Mouse (Mus musculus): ENCODE results near the gene Myrfl. TPM values are rescaled to one million over a fixed set of nuclear protein-coding genes. Genes with fewer than 3 reads are reported as not detected.

The Myrfl gene
- polyA plus RNA-seq, 1 experiment from 2014 or later: 0.09 TPM

DNA sequence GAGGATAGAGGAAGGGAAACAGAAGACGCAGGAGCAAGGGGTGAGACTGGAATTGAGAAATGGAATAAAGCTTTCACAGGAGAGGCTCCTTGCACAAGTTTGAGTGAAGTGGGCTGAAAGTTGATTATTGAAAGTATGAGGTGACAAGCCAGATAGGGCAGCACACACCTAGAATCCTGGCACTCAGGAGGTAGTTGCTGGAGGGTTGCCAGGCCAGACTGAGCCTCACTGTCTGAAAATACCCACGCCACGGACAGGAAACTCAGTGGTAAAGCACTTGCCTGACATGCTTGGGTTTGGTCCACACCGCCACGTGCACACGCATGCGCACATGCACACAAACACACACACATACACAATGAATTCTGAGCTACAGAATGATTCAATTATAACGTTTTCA, 118.8 kb downstream of the Myrfl start:
- Histone ChIP-seq H3K36me3 (ENCODE audit: control insufficient read depth, insufficient read depth) (no peaks in the 10 kb centered on the region), H3K4me2 (ENCODE audit: low read length) (no peak overlapping the region), H3K4me3 (replicated peaks; ENCODE audit: low read length) (no peak overlapping the region), H3K27ac (ENCODE audit: low read length) (no peak overlapping the region), H3K9ac (replicated peaks; ENCODE audit: low read depth, low read length) (no peak overlapping the region), H3K27me3 (replicated peaks; ENCODE audit: control insufficient read depth, insufficient read depth, low read length) (no peaks in the 10 kb centered on the region), H3K4me1 (replicated peaks; ENCODE audit: control insufficient read depth, insufficient read depth, low read length) (no peaks in the 10 kb centered on the region), H3K9me3 (ENCODE audit: control insufficient read depth, low read length) (no peaks in the 10 kb centered on the region)
- WGBS: 92% methylated on average over 8 of the region's 8 CpGs
- ATAC-seq: no peak

DNA sequence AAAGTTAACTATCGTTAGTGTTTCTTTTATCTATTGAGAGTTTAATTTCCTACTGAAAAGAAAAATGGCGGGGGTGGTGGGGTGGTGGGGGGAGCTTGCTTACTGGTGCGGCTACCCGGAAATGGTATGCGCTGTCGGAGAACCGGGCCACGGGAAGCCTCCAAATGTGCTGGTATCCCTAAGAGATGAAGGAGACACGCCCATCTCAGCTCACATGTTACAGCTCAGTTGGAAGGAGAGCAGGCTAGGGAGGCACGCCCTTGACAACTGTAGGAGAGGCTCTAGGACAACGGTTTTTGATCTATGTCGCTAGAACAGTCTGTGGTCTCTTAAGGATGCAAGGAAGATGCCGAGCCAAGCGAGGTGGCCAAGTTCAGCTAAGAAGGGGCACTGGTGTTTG, 119.9 kb downstream of the Myrfl start:
- Histone ChIP-seq H3K4me2 (ENCODE audit: low read length) (no peak overlapping the region), H3K9me3 (ENCODE audit: control insufficient read depth, low read length) (no peaks in the 10 kb centered on the region), H3K4me1 (replicated peaks; ENCODE audit: control insufficient read depth, insufficient read depth, low read length) (no peaks in the 10 kb centered on the region), H3K36me3 (ENCODE audit: control insufficient read depth, insufficient read depth) (no peaks in the 10 kb centered on the region), H3K27me3 (replicated peaks; ENCODE audit: control insufficient read depth, insufficient read depth, low read length) (no peaks in the 10 kb centered on the region), H3K27ac (ENCODE audit: low read length) (no peak overlapping the region), H3K4me3 (replicated peaks; ENCODE audit: low read length) (no peak overlapping the region), H3K9ac (replicated peaks; ENCODE audit: low read depth, low read length) (no peak overlapping the region)
- no peak for ATAC-seq
- WGBS: 73% methylated on average over 14 of the region's 14 CpGs

GRCm38 (mm10) chr10:116773846-116774750, 122.6 kb downstream of the Myrfl start:
- Histone ChIP-seq H3K36me3 (ENCODE audit: control insufficient read depth, insufficient read depth) (no peaks in the 10 kb centered on the region), H3K27ac (ENCODE audit: low read length) (no peak overlapping the region), H3K4me3 (replicated peaks; ENCODE audit: low read length) (no peak overlapping the region), H3K9me3 (ENCODE audit: control insufficient read depth, low read length) (no peaks in the 10 kb centered on the region), H3K4me1 (replicated peaks; ENCODE audit: control insufficient read depth, insufficient read depth, low read length) (no peaks in the 10 kb centered on the region), H3K4me2 (ENCODE audit: low read length) (no peak overlapping the region), H3K27me3 (replicated peaks; ENCODE audit: control insufficient read depth, insufficient read depth, low read length) (no peaks in the 10 kb centered on the region), H3K9ac (replicated peaks; ENCODE audit: low read depth, low read length) (no peak overlapping the region)
- 55% methylated on average over 15 of the region's 15 CpGs for WGBS
- ATAC-seq: no peak

DNA sequence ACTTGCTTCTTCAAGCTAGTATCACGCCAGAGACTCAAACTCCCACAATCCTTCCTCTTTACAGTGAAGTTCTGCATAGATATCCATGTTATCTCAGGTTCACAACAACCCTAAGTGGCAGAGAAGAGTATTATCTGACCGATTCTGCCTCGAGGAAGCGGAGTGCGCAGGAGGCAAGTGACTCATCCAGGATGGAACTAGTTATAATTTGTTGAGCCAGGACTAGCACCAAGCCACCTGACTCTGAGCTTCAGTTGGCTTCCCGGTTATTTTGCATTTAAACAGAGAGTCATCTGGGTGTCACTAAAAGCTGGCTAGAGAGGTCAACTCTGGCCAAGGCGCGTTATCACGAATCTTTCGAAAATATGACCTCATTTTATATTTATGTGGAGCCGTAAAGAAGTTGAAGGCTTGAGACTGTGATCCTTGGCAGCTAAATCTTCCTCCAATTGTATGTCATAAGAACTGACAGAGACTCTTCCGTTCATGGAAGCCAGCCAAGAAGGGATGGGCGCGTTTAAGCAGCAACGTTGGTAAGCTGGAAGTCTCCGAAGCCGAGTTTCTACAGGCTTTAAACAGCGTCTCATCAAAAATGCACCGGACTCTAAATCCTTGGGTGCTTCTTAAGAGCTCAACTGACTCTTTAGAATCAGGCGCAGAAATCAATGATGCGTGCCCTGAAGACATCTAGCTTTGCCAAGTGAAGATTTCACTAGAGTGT, 125.3 kb downstream of the Myrfl start:
- H3K36me3 ChIP-seq (ENCODE audit: control insufficient read depth, insufficient read depth): no peaks in the 10 kb centered on the region
- 75% methylated on average over 21 of the region's 21 CpGs for WGBS
- H3K27me3 ChIP-seq (replicated peaks; ENCODE audit: control insufficient read depth, insufficient read depth, low read length): no peaks in the 10 kb centered on the region
- H3K9me3 ChIP-seq (ENCODE audit: control insufficient read depth, low read length): no peaks in the 10 kb centered on the region
- 0 out of 2 replicates have a peak, but pooled peaks have one; percentile 22 for ATAC-seq
- H3K9ac ChIP-seq (replicated peaks; ENCODE audit: low read depth, low read length): no peak overlapping the region
- H3K4me1 ChIP-seq (replicated peaks; ENCODE audit: control insufficient read depth, insufficient read depth, low read length): peaks cover 6% of the 10 kb centered on the region; the same call in 1 of the 2 replicates
- no peak overlapping the region for H3K27ac ChIP-seq (ENCODE audit: low read length)
- H3K4me2 ChIP-seq (ENCODE audit: low read length): no peak overlapping the region
- H3K4me3 ChIP-seq (replicated peaks; ENCODE audit: low read length): no peak overlapping the region

GRCm38 (mm10) chr10:116768642-116769041, 128.1 kb downstream of the Myrfl start:
- 37% methylated on average over 13 of the region's 13 CpGs for WGBS
- ATAC-seq: no peak; the same call in 1 of the 2 replicates
- H3K4me3 ChIP-seq (replicated peaks; ENCODE audit: low read length): no peak overlapping the region
- H3K36me3 ChIP-seq (ENCODE audit: control insufficient read depth, insufficient read depth): no peaks in the 10 kb centered on the region
- no peaks in the 10 kb centered on the region for H3K9me3 ChIP-seq (ENCODE audit: control insufficient read depth, low read length)
- no peak overlapping the region for H3K9ac ChIP-seq (replicated peaks; ENCODE audit: low read depth, low read length)
- peaks cover 6% of the 10 kb centered on the region; the same call in 1 of the 2 replicates for H3K4me1 ChIP-seq (replicated peaks; ENCODE audit: control insufficient read depth, insufficient read depth, low read length)
- H3K27ac ChIP-seq (ENCODE audit: low read length): no peak overlapping the region
- no peaks in the 10 kb centered on the region for H3K27me3 ChIP-seq (replicated peaks; ENCODE audit: control insufficient read depth, insufficient read depth, low read length)
- no peak overlapping the region for H3K4me2 ChIP-seq (ENCODE audit: low read length)

DNA sequence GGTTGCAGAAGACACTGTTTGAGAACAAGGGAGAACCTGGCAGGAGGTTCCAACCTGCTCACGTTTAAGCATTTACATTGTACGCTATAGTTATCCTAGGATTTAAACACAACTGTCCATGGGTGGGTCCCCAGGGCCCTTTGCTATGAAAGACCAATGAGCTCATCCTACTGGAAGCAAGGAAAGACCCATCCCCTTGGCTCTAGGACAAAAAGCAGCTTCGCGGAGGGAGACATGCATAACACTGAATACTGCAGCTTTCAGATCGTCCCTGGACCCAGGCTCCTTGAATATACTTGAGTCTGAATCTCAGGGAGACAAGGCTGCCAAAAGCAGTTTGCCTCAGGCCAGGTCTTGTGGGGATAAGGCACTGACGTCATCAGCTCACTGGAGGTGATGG, 130.2 kb downstream of the Myrfl start:
- no peak overlapping the region for H3K27ac ChIP-seq (ENCODE audit: low read length)
- no peaks in the 10 kb centered on the region for H3K9me3 ChIP-seq (ENCODE audit: control insufficient read depth, low read length)
- H3K4me3 ChIP-seq (replicated peaks; ENCODE audit: low read length): no peak overlapping the region
- no peaks in the 10 kb centered on the region for H3K27me3 ChIP-seq (replicated peaks; ENCODE audit: control insufficient read depth, insufficient read depth, low read length)
- no peak overlapping the region for H3K4me2 ChIP-seq (ENCODE audit: low read length)
- ATAC-seq: no peak
- no peak overlapping the region for H3K9ac ChIP-seq (replicated peaks; ENCODE audit: low read depth, low read length)
- H3K4me1 ChIP-seq (replicated peaks; ENCODE audit: control insufficient read depth, insufficient read depth, low read length): peaks cover 6% of the 10 kb centered on the region; the same call in 1 of the 2 replicates
- H3K36me3 ChIP-seq (ENCODE audit: control insufficient read depth, insufficient read depth): no peaks in the 10 kb centered on the region
- WGBS: 76% methylated on average over 6 of the region's 6 CpGs

GRCm38 (mm10) chr10:116761476-116762068, 135.1 kb downstream of the Myrfl start:
- no peaks in the 10 kb centered on the region for H3K27me3 ChIP-seq (replicated peaks; ENCODE audit: control insufficient read depth, insufficient read depth, low read length)
- H3K36me3 ChIP-seq (ENCODE audit: control insufficient read depth, insufficient read depth): no peaks in the 10 kb centered on the region
- no peaks in the 10 kb centered on the region for H3K4me1 ChIP-seq (replicated peaks; ENCODE audit: control insufficient read depth, insufficient read depth, low read length)
- WGBS: 67% methylated on average over 4 of the region's 4 CpGs
- H3K4me2 ChIP-seq (ENCODE audit: low read length): no peak overlapping the region
- no peak overlapping the region for H3K4me3 ChIP-seq (replicated peaks; ENCODE audit: low read length)
- H3K9me3 ChIP-seq (ENCODE audit: control insufficient read depth, low read length): no peaks in the 10 kb centered on the region
- no peak overlapping the region for H3K9ac ChIP-seq (replicated peaks; ENCODE audit: low read depth, low read length)
- H3K27ac ChIP-seq (ENCODE audit: low read length): no peak overlapping the region
- no peak for ATAC-seq

GRCm38 (mm10) chr10:116760561-116760960, 136.2 kb downstream of the Myrfl start:
- no peak overlapping the region for H3K9ac ChIP-seq (replicated peaks; ENCODE audit: low read depth, low read length)
- no peaks in the 10 kb centered on the region for H3K36me3 ChIP-seq (ENCODE audit: control insufficient read depth, insufficient read depth)
- WGBS: 62% methylated on average over 14 of the region's 14 CpGs
- no peak overlapping the region for H3K27ac ChIP-seq (ENCODE audit: low read length)
- no peaks in the 10 kb centered on the region for H3K27me3 ChIP-seq (replicated peaks; ENCODE audit: control insufficient read depth, insufficient read depth, low read length)
- H3K4me2 ChIP-seq (ENCODE audit: low read length): no peak overlapping the region
- H3K4me1 ChIP-seq (replicated peaks; ENCODE audit: control insufficient read depth, insufficient read depth, low read length): no peaks in the 10 kb centered on the region
- no peak overlapping the region for H3K4me3 ChIP-seq (replicated peaks; ENCODE audit: low read length)
- no peak for ATAC-seq
- H3K9me3 ChIP-seq (ENCODE audit: control insufficient read depth, low read length): no peaks in the 10 kb centered on the region

GRCm38 (mm10) chr10:116759816-116760215, 136.9 kb downstream of the Myrfl start:
- no peak overlapping the region for H3K4me3 ChIP-seq (replicated peaks; ENCODE audit: low read length)
- H3K27ac ChIP-seq (ENCODE audit: low read length): no peak overlapping the region
- no peak overlapping the region for H3K9ac ChIP-seq (replicated peaks; ENCODE audit: low read depth, low read length)
- no peaks in the 10 kb centered on the region for H3K36me3 ChIP-seq (ENCODE audit: control insufficient read depth, insufficient read depth)
- no peaks in the 10 kb centered on the region for H3K4me1 ChIP-seq (replicated peaks; ENCODE audit: control insufficient read depth, insufficient read depth, low read length)
- 88% methylated on average over 4 of the region's 4 CpGs for WGBS
- no peaks in the 10 kb centered on the region for H3K27me3 ChIP-seq (replicated peaks; ENCODE audit: control insufficient read depth, insufficient read depth, low read length)
- no peaks in the 10 kb centered on the region for H3K9me3 ChIP-seq (ENCODE audit: control insufficient read depth, low read length)
- no peak for ATAC-seq
- no peak overlapping the region for H3K4me2 ChIP-seq (ENCODE audit: low read length)
